Mouse (Mus musculus): ENCODE data around the gene Xndc1. TPM values are rescaled to one million over a fixed set of nuclear protein-coding genes. Genes with fewer than 3 reads are reported as not detected.
"Not testable (repeated sequence)": the region's sequence is repeated elsewhere in the genome, so short reads cannot be mapped to it uniquely, and the experiment has no call there.

The Xndc1 gene
- polyA plus RNA-seq, 1 experiment from 2014 or later = 34.4 TPM

- Histone ChIP-seq H3K36me3 (peaks cover 84% of the 10 kb centered on the region), H3K4me3 (no peak overlapping the region), H3K27ac (no peak overlapping the region), H3K4me1 (no peaks in the 10 kb centered on the region), H3K9me3 (no peaks in the 10 kb centered on the region), H3K4me2 (no peak overlapping the region), H3K9ac (no peak overlapping the region), H3K27me3 (no peaks in the 10 kb centered on the region)
- 93% methylated on average over 3 of the region's 3 CpGs for WGBS
- ATAC-seq (ENCODE audit: borderline replicate concordance, extremely low read depth, low FRiP score, low TSS enrichment) = no peak
These were observed 28.0 kb upstream of the Xndc1 start for GRCm38 (mm10) chr7:102037318-102037717.

GRCm38 (mm10) chr7:102042314-102042713, 23.0 kb upstream of the Xndc1 start:
- no peak for ATAC-seq (ENCODE audit: borderline replicate concordance, extremely low read depth, low FRiP score, low TSS enrichment)
- Histone ChIP-seq H3K27ac (no peak overlapping the region), H3K27me3 (no peaks in the 10 kb centered on the region), H3K9me3 (no peaks in the 10 kb centered on the region), H3K9ac (no peak overlapping the region), H3K36me3 (peaks cover 41% of the 10 kb centered on the region), H3K4me1 (no peaks in the 10 kb centered on the region), H3K4me2 (no peak overlapping the region), H3K4me3 (no peak overlapping the region)
- 53% methylated on average over 2 of the region's 2 CpGs for WGBS

GRCm38 (mm10) chr7:102048524-102048923, 16.8 kb upstream of the Xndc1 start:
- H3K27ac ChIP-seq; ATAC-seq (ENCODE audit: borderline replicate concordance, extremely low read depth, low FRiP score, low TSS enrichment); H3K9ac ChIP-seq: not testable (repeated sequence)

GRCm38 (mm10) chr7:102061353-102061752, 4.0 kb upstream of the Xndc1 start:
- Histone ChIP-seq H3K9me3 (no peaks in the 10 kb centered on the region), H3K4me3 (no peak overlapping the region), H3K9ac (no peak overlapping the region), H3K27ac (no peak overlapping the region), H3K4me1 (peaks cover 17% of the 10 kb centered on the region), H3K4me2 (no peak overlapping the region), H3K36me3 (peaks cover 15% of the 10 kb centered on the region; the same call in 1 of the 2 replicates), H3K27me3 (no peaks in the 10 kb centered on the region)
- 84% methylated on average over 3 of the region's 3 CpGs for WGBS
- ATAC-seq (ENCODE audit: borderline replicate concordance, extremely low read depth, low FRiP score, low TSS enrichment) = no peak

More at GRCm38 (mm10) chr7:102048524-102048923, 16.8 kb upstream of the Xndc1 start:
- not testable (repeated sequence) for H3K4me1 ChIP-seq, H3K27me3 ChIP-seq, H3K9me3 ChIP-seq, H3K4me2 ChIP-seq, H3K36me3 ChIP-seq, H3K4me3 ChIP-seq

GRCm38 (mm10) chr7:102062203-102062602, 3.1 kb upstream of the Xndc1 start:
- Histone ChIP-seq H3K9ac (no peak overlapping the region), H3K4me1 (peaks cover 20% of the 10 kb centered on the region), H3K9me3 (no peaks in the 10 kb centered on the region), H3K36me3 (peaks cover 15% of the 10 kb centered on the region; the same call in 1 of the 2 replicates), H3K4me2 (no peak overlapping the region), H3K27me3 (no peaks in the 10 kb centered on the region), H3K4me3 (no peak overlapping the region), H3K27ac (no peak overlapping the region)
- WGBS = 78% methylated on average over 1 of the region's 1 CpGs
- ATAC-seq (ENCODE audit: borderline replicate concordance, extremely low read depth, low FRiP score, low TSS enrichment) = no peak

GRCm38 (mm10) chr7:102063891-102064290, 1.4 kb upstream of the Xndc1 start:
- Histone ChIP-seq H3K36me3 (peaks cover 9% of the 10 kb centered on the region; the same call in 1 of the 2 replicates), H3K4me3 (peak overlapping the region; percentile 70), H3K27me3 (no peaks in the 10 kb centered on the region), H3K4me2 (peak overlapping the region; percentile 67), H3K9me3 (no peaks in the 10 kb centered on the region), H3K9ac (peak overlapping the region; percentile 55), H3K4me1 (peaks cover 20% of the 10 kb centered on the region), H3K27ac (no peak overlapping the region; the same call in 1 of the 2 replicates)
- WGBS = 56% methylated on average over 9 of the region's 9 CpGs
- no peak for ATAC-seq (ENCODE audit: borderline replicate concordance, extremely low read depth, low FRiP score, low TSS enrichment)

GRCm38 (mm10) chr7:102064655-102065045, 661 bp upstream of the Xndc1 start:
- H3K27ac ChIP-seq = peak overlapping the region; percentile 82
- peaks cover 20% of the 10 kb centered on the region for H3K4me1 ChIP-seq
- WGBS = under 1% methylated on average over 9 of the region's 9 CpGs
- peak overlapping the region; percentile 67 for H3K4me2 ChIP-seq
- ATAC-seq (ENCODE audit: borderline replicate concordance, extremely low read depth, low FRiP score, low TSS enrichment) = peak; percentile 21; the same call in 1 of the 2 replicates
- peak overlapping the region; percentile 70 for H3K4me3 ChIP-seq
- H3K9ac ChIP-seq = peak overlapping the region; percentile 55
- H3K9me3 ChIP-seq = no peaks in the 10 kb centered on the region
- no peaks in the 10 kb centered on the region for H3K27me3 ChIP-seq
- H3K36me3 ChIP-seq = 0 out of 2 replicates have a peak, but pooled peaks cover 1% of the 10 kb centered on the region

- no peak for ATAC-seq (ENCODE audit: borderline replicate concordance, extremely low read depth, low FRiP score, low TSS enrichment)
- peak overlapping the region; percentile 67 for H3K4me2 ChIP-seq
- H3K36me3 ChIP-seq = peaks cover 7% of the 10 kb centered on the region; the same call in 1 of the 2 replicates
- no peaks in the 10 kb centered on the region for H3K27me3 ChIP-seq
- peaks cover 20% of the 10 kb centered on the region for H3K4me1 ChIP-seq
- H3K9ac ChIP-seq = peak overlapping the region; percentile 55
- no peak overlapping the region for H3K27ac ChIP-seq
- H3K4me3 ChIP-seq = peak overlapping the region; percentile 70
- no peaks in the 10 kb centered on the region for H3K9me3 ChIP-seq
- WGBS = 57% methylated on average over 6 of the region's 6 CpGs
These were observed 1.1 kb downstream of the Xndc1 start for GRCm38 (mm10) chr7:102066363-102066762.

GRCm38 (mm10) chr7:102076714-102077296, 11.5 kb downstream of the Xndc1 start:
- 76% methylated on average over 7 of the region's 7 CpGs for WGBS
- Histone ChIP-seq H3K27me3 (no peaks in the 10 kb centered on the region), H3K4me2 (no peak overlapping the region), H3K27ac (no peak overlapping the region), H3K36me3 (peaks cover 77% of the 10 kb centered on the region), H3K4me3 (no peak overlapping the region), H3K9me3 (no peaks in the 10 kb centered on the region), H3K9ac (no peak overlapping the region), H3K4me1 (no peaks in the 10 kb centered on the region)
- ATAC-seq (ENCODE audit: borderline replicate concordance, extremely low read depth, low FRiP score, low TSS enrichment) = no peak

GRCm38 (mm10) chr7:102078517-102078916, 13.2 kb downstream of the Xndc1 start:
- Histone ChIP-seq H3K27me3 (no peaks in the 10 kb centered on the region), H3K4me2 (no peak overlapping the region), H3K9me3 (no peaks in the 10 kb centered on the region), H3K4me3 (no peak overlapping the region), H3K4me1 (no peaks in the 10 kb centered on the region), H3K27ac (no peak overlapping the region), H3K9ac (no peak overlapping the region), H3K36me3 (peaks cover 81% of the 10 kb centered on the region)
- ATAC-seq (ENCODE audit: borderline replicate concordance, extremely low read depth, low FRiP score, low TSS enrichment) = no peak
- WGBS = 76% methylated on average over 7 of the region's 7 CpGs

- Histone ChIP-seq H3K4me3 (no peak overlapping the region), H3K36me3 (peaks cover 78% of the 10 kb centered on the region), H3K4me2 (no peak overlapping the region), H3K27ac (no peak overlapping the region), H3K9me3 (no peaks in the 10 kb centered on the region), H3K4me1 (no peaks in the 10 kb centered on the region), H3K27me3 (no peaks in the 10 kb centered on the region), H3K9ac (no peak overlapping the region)
- WGBS = 84% methylated on average over 8 of the region's 8 CpGs
- no peak for ATAC-seq (ENCODE audit: borderline replicate concordance, extremely low read depth, low FRiP score, low TSS enrichment)
These were observed 15.0 kb downstream of the Xndc1 start for GRCm38 (mm10) chr7:102080311-102080710.

GRCm38 (mm10) chr7:102081784-102082183, 16.5 kb downstream of the Xndc1 start:
- Histone ChIP-seq H3K9ac (no peak overlapping the region), H3K4me1 (no peaks in the 10 kb centered on the region), H3K27ac (no peak overlapping the region), H3K27me3 (no peaks in the 10 kb centered on the region), H3K4me2 (no peak overlapping the region), H3K4me3 (no peak overlapping the region), H3K9me3 (no peaks in the 10 kb centered on the region), H3K36me3 (peaks cover 69% of the 10 kb centered on the region)
- 93% methylated on average over 5 of the region's 5 CpGs for WGBS
- no peak for ATAC-seq (ENCODE audit: borderline replicate concordance, extremely low read depth, low FRiP score, low TSS enrichment)

Measured in lung, embryonic 15.5 days (tissue).